Mouse (Mus musculus) embryonic facial prominence, embryonic 15.5 days (tissue): ENCODE data around the gene Rbm8a2. TPM values are rescaled to one million over a fixed set of nuclear protein-coding genes. Genes with fewer than 3 reads are reported as not detected.
"Not testable (repeated sequence)": the region's sequence is repeated elsewhere in the genome, so short reads cannot be mapped to it uniquely, and the experiment has no call there.

Experiments used
- ATAC-seq: fragments of 200-750 bp; cut with Nextera tagmentation; 2 replicates; pipeline ENCODE4 v1.8.0; 2017; ENCODE audit warnings: low read depth, moderate TSS enrichment; ENCODE audit not compliant: insufficient number of reproducible peaks, low FRiP score, low TSS enrichment
- H3K27ac ChIP-seq: fragments of 300-500 bp; sonication (generic); replicated peaks from 2 replicates; pipeline ENCODE4 v1.5.1; 2015; ENCODE audit warnings: mild to moderate bottlenecking, inconsistent platforms
- H3K27me3 ChIP-seq: fragments of 300-500 bp; sonication (generic); 2 replicates; pipeline ENCODE4 v1.6.1; 2015; ENCODE audit warnings: inconsistent platforms
- H3K36me3 ChIP-seq: fragments of 300-500 bp; sonication (generic); 2 replicates; pipeline ENCODE4 v1.6.1; 2015; ENCODE audit warnings: mild to moderate bottlenecking, inconsistent platforms
- H3K4me1 ChIP-seq: fragments of 300-500 bp; sonication (generic); 2 replicates; pipeline ENCODE4 v1.6.1; 2015; ENCODE audit warnings: inconsistent platforms
- H3K4me2 ChIP-seq: fragments of 300-500 bp; sonication (generic); replicated peaks from 2 replicates; pipeline ENCODE4 v1.6.1; 2015; ENCODE audit warnings: mild to moderate bottlenecking, inconsistent platforms
- H3K4me3 ChIP-seq: fragments of 300-500 bp; sonication (generic); replicated peaks from 2 replicates; pipeline ENCODE4 v1.5.1; 2015; ENCODE audit warnings: mild to moderate bottlenecking, inconsistent platforms
- H3K9ac ChIP-seq: fragments of 300-500 bp; sonication (generic); 2 replicates; pipeline ENCODE4 v1.6.1; 2015; ENCODE audit warnings: inconsistent platforms
- H3K9me3 ChIP-seq: fragments of 300-500 bp; sonication (generic); replicated peaks from 2 replicates; pipeline ENCODE4 v1.6.1; 2016; ENCODE audit warnings: inconsistent platforms
- WGBS: fragments of 180-500 bp; shearing (Covaris S2); methylation state at CpG from one replicate; pipeline ENCODE4 v1.1.7; 2015; 5-methylcytosine and 5-hydroxymethylcytosine counted together
- polyA plus RNA-seq: library from polyadenylated mRNA; unstranded; fragments of >200 nt; fragmentation: Nextera tagmentation; extraction: Ambion mirVana; gene quantifications from 2 replicates; pipeline ENCODE4 v1.2.1, GENCODE M21; 2015

The Rbm8a2 gene
- 0.56 and 1.3 TPM in 2 replicates for polyA plus RNA-seq

DNA sequence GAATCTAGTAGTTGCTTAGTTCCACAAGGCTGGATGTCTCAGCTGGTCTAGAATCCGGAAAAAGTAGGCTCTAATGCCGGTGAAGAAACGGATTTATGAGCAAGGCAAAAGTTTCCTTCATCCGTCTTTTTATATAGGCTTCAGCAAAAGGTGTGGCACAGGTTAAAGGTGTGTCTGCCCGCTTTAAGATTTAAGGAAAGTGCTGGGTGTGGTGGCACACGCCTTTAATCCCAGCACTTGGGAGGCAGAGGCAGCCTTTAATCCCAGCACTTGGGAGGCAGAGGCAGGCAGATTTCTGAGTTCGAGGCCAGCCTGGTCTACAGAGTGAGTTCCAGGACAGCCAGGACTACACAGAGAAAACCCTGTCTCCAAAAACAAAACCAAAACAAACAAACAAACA lies at the start of gene Rbm8a2:
Gene Rbm8a2 (minus strand): TSS at position 101 of the 400 bp plus-strand sequence.
- H3K9me3 ChIP-seq, H3K4me1 ChIP-seq, H3K36me3 ChIP-seq, H3K9ac ChIP-seq, H3K27ac ChIP-seq, H3K4me2 ChIP-seq, H3K27me3 ChIP-seq, H3K4me3 ChIP-seq, ATAC-seq: not testable (repeated sequence)
- 92% methylated on average over 7 of the region's 7 CpGs for WGBS

DNA sequence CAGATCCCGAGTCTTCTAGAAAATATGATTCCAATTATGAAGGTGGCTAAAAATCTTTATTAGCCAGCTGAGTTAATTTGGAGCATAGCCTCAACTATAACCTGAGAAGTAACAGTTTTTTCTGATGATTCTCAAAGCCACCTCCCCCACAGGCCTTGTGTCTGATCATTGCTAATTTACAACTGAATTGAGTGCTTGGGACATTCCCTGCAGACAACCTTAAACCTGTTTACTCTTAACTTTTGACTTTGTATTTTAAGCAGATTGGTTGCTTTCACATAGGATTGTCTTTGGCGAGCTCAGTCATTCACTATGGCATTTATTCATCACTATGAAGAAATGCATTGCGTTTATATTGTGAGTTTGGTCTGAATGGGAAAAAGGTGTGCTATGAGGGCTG lies 49.5 kb upstream of the Rbm8a2 start:
- Histone ChIP-seq H3K9me3 (no peaks in the 10 kb centered on the region), H3K4me3 (no peak overlapping the region), H3K9ac (no peak overlapping the region), H3K36me3 (no peaks in the 10 kb centered on the region), H3K4me2 (no peak overlapping the region), H3K4me1 (no peaks in the 10 kb centered on the region), H3K27ac (no peak overlapping the region), H3K27me3 (no peaks in the 10 kb centered on the region)
- 61% methylated on average over 3 of the region's 3 CpGs for WGBS
- no peak for ATAC-seq

DNA sequence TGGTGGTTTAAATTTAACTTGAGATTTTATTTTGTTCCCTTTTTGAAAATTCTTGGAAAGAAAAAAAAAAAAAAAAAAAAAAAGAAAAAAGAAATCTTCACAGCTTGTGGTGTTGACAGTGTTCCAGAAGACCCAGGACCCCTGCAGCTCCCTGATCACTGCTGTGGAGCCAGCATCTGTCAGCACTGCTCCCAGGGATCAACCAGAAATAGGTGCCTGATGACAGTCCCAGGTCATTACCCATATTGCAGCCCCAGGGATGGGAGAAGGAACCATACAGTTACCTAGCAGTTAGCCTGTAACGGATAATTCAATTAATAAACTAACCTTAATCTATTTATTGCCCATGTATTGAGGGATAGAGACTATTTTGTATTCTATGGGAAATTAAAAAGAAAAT lies 45.6 kb upstream of the Rbm8a2 start:
- no peaks in the 10 kb centered on the region for H3K9me3 ChIP-seq
- H3K9ac ChIP-seq = no peak overlapping the region
- H3K4me2 ChIP-seq = no peak overlapping the region
- no peaks in the 10 kb centered on the region for H3K27me3 ChIP-seq
- no peak overlapping the region for H3K4me3 ChIP-seq
- WGBS = 39% methylated on average over 1 of the region's 1 CpGs
- no peaks in the 10 kb centered on the region for H3K4me1 ChIP-seq
- ATAC-seq = no peak
- no peak overlapping the region for H3K27ac ChIP-seq
- no peaks in the 10 kb centered on the region for H3K36me3 ChIP-seq

DNA sequence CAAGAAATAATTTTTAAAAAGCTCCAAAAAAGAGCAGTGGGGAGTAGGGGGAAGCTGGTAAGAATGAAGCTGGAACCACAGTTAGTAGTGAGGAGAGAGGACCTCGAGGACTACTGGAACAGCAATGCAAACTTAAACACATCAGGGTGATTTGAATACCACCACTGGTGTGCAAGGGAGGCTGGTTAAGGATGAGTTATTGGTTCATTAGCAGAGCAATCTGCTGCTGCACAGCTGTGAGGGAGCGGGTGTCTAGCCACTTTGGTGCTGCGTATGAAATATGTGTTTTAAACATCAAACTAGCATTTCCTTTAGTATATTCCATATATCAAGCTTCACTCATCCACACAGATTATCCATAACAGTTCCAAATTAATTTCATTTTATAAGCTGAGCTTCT lies 39.6 kb upstream of the Rbm8a2 start:
- no peak overlapping the region for H3K4me3 ChIP-seq
- no peak for ATAC-seq
- no peaks in the 10 kb centered on the region for H3K36me3 ChIP-seq
- H3K4me1 ChIP-seq = no peaks in the 10 kb centered on the region
- no peak overlapping the region for H3K9ac ChIP-seq
- H3K9me3 ChIP-seq = no peaks in the 10 kb centered on the region
- H3K27ac ChIP-seq = no peak overlapping the region
- no peaks in the 10 kb centered on the region for H3K27me3 ChIP-seq
- 90% methylated on average over 3 of the region's 3 CpGs for WGBS
- H3K4me2 ChIP-seq = no peak overlapping the region

DNA sequence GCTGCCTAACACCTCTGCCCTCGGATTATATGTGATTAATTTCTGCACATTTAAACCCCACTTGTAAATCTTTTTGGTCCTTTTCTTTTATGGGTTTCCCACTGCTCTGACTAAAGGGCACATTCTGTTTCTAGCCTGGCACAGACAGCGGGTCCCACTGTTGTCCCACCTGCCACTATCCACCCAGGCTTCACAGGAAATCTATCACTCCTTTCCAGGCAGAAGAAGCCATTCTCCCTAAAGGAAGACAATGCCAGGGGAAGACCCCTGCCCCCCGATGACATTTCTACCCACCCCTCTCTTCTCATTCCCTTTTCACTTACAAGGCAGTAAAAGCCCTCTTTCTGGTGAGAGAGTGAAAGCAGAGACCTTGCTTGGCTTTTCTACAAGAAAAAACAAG lies 37.2 kb upstream of the Rbm8a2 start:
- no peak for ATAC-seq
- 73% methylated on average over 3 of the region's 3 CpGs for WGBS
- Histone ChIP-seq H3K9me3 (no peaks in the 10 kb centered on the region), H3K4me2 (no peak overlapping the region), H3K27me3 (no peaks in the 10 kb centered on the region), H3K4me3 (no peak overlapping the region), H3K27ac (no peak overlapping the region), H3K9ac (no peak overlapping the region), H3K36me3 (no peaks in the 10 kb centered on the region), H3K4me1 (no peaks in the 10 kb centered on the region)

GRCm38 (mm10) chr1:176013497-176014268 lies 34.8 kb upstream of the Rbm8a2 start:
- Histone ChIP-seq H3K4me3 (no peak overlapping the region), H3K9me3 (no peaks in the 10 kb centered on the region), H3K27ac (no peak overlapping the region), H3K27me3 (no peaks in the 10 kb centered on the region), H3K9ac (no peak overlapping the region), H3K4me1 (no peaks in the 10 kb centered on the region), H3K36me3 (no peaks in the 10 kb centered on the region), H3K4me2 (no peak overlapping the region)
- WGBS = 28% methylated on average over 3 of the region's 3 CpGs
- no peak for ATAC-seq

GRCm38 (mm10) chr1:176011535-176011934 lies 32.6 kb upstream of the Rbm8a2 start:
- Histone ChIP-seq H3K4me3 (no peak overlapping the region), H3K36me3 (no peaks in the 10 kb centered on the region), H3K9me3 (no peaks in the 10 kb centered on the region), H3K27ac (no peak overlapping the region), H3K27me3 (no peaks in the 10 kb centered on the region), H3K4me2 (no peak overlapping the region), H3K4me1 (no peaks in the 10 kb centered on the region), H3K9ac (no peak overlapping the region)
- ATAC-seq = no peak

- no peak overlapping the region for H3K9ac ChIP-seq
- H3K4me1 ChIP-seq = no peaks in the 10 kb centered on the region
- H3K36me3 ChIP-seq = no peaks in the 10 kb centered on the region
- no peak overlapping the region for H3K4me2 ChIP-seq
- H3K27ac ChIP-seq = no peak overlapping the region
- no peak overlapping the region for H3K4me3 ChIP-seq
- H3K9me3 ChIP-seq = no peaks in the 10 kb centered on the region
- ATAC-seq = no peak
- no peaks in the 10 kb centered on the region for H3K27me3 ChIP-seq
Measured at GRCm38 (mm10) chr1:176011072-176011471, 32.2 kb upstream of the Rbm8a2 start.

DNA sequence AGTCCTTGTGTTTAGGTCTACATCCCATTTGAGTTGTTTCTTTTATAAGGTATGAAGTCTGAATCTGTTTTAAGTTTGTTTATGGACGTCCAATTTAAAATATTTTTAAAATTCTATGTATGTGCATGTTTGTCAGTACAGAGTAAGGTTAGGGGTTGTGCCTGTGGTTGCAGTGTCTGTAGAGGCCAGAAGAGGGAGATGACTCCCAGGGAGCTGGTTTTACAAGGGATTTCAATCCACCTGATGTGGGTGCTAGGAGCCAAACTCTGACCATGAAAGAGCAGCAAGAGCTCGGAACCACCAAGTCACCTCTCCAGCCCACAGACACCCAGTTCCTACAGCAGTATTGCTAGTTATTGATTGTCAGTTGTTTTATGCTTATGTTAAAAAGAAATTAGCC lies 29.5 kb upstream of the Rbm8a2 start:
- Histone ChIP-seq H3K27ac (no peak overlapping the region), H3K4me1 (no peaks in the 10 kb centered on the region), H3K4me3 (no peak overlapping the region), H3K9ac (no peak overlapping the region), H3K9me3 (no peaks in the 10 kb centered on the region), H3K4me2 (no peak overlapping the region), H3K27me3 (no peaks in the 10 kb centered on the region), H3K36me3 (no peaks in the 10 kb centered on the region)
- 71% methylated on average over 2 of the region's 2 CpGs for WGBS
- no peak for ATAC-seq

GRCm38 (mm10) chr1:176000599-176000998 lies 21.7 kb upstream of the Rbm8a2 start:
- Histone ChIP-seq H3K27me3 (no peaks in the 10 kb centered on the region), H3K27ac (no peak overlapping the region), H3K9me3 (no peaks in the 10 kb centered on the region), H3K4me3 (no peak overlapping the region), H3K4me2 (no peak overlapping the region), H3K4me1 (no peaks in the 10 kb centered on the region), H3K9ac (no peak overlapping the region), H3K36me3 (no peaks in the 10 kb centered on the region)
- ATAC-seq = no peak
- WGBS = 80% methylated on average over 5 of the region's 5 CpGs

GRCm38 (mm10) chr1:175997076-175997651 lies 18.2 kb upstream of the Rbm8a2 start:
- no peak overlapping the region for H3K9ac ChIP-seq
- H3K4me3 ChIP-seq = no peak overlapping the region
- no peaks in the 10 kb centered on the region for H3K36me3 ChIP-seq
- H3K27me3 ChIP-seq = no peaks in the 10 kb centered on the region
- no peak overlapping the region for H3K4me2 ChIP-seq
- no peaks in the 10 kb centered on the region for H3K9me3 ChIP-seq
- H3K4me1 ChIP-seq = no peaks in the 10 kb centered on the region
- no peak overlapping the region for H3K27ac ChIP-seq
- WGBS = 47% methylated on average over 7 of the region's 7 CpGs
- ATAC-seq = no peak

GRCm38 (mm10) chr1:175988912-175989311 lies 10.0 kb upstream of the Rbm8a2 start:
- ATAC-seq = peak; percentile 69; the same call in 1 of the 2 replicates
- H3K27me3 ChIP-seq = no peaks in the 10 kb centered on the region
- no peaks in the 10 kb centered on the region for H3K4me1 ChIP-seq
- no peaks in the 10 kb centered on the region for H3K9me3 ChIP-seq
- no peaks in the 10 kb centered on the region for H3K36me3 ChIP-seq
- H3K27ac ChIP-seq = no peak overlapping the region
- no peak overlapping the region for H3K4me3 ChIP-seq
- 56% methylated on average over 4 of the region's 4 CpGs for WGBS
- H3K4me2 ChIP-seq = no peak overlapping the region
- no peak overlapping the region for H3K9ac ChIP-seq
